Mouse (Mus musculus) CD4-positive naive resting alpha-beta T cell, adult 57 days (primary cell): ENCODE data around the gene Btbd6. TPM values are rescaled to one million over a fixed set of nuclear protein-coding genes. Genes with fewer than 3 reads are reported as not detected.

Experiments used
- total RNA-seq: library from RNA; stranded (reverse); gene quantifications from one replicate; pipeline ENCODE4 v1.2.4, GENCODE M21; 2023

Gene Btbd6
- 39.7 TPM for total RNA-seq

DNA sequence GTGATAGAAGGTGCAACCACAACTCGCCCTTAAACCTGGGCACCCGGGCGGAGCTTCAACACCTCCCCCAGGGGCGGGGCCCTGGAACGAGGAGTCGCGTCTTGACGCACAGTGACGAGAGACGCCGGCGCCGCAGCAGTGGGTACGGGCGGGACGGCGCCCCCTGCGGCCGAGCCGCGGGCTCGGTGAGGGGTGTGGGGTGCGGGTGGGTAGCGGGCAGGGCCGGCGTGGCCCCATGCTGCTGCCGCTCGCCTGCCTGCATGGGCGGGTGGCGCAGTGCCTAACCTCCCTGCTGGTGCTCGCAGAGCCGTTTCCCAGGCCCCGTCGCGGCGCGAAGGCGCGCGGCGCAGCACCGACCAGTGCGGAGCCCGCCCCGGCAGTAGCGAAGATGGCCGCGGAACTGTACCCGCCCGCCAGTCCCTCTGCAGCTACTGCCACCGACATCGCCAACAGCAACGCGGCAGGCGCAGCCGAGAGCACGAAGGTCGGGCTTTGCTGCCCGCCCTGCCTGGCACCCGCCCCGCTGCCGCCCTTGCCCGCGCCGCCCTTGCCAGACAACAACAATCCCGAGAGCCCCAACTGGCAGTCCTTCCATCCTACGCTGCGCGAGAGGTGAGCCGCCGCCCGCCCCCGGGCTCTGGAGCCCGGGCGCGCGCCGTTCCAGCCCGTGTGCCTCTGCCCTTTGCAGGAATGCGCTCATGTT, at the start of gene Btbd6:
TSS of gene Btbd6 (plus strand) at position 112 of the 703 bp plus-strand sequence.

DNA sequence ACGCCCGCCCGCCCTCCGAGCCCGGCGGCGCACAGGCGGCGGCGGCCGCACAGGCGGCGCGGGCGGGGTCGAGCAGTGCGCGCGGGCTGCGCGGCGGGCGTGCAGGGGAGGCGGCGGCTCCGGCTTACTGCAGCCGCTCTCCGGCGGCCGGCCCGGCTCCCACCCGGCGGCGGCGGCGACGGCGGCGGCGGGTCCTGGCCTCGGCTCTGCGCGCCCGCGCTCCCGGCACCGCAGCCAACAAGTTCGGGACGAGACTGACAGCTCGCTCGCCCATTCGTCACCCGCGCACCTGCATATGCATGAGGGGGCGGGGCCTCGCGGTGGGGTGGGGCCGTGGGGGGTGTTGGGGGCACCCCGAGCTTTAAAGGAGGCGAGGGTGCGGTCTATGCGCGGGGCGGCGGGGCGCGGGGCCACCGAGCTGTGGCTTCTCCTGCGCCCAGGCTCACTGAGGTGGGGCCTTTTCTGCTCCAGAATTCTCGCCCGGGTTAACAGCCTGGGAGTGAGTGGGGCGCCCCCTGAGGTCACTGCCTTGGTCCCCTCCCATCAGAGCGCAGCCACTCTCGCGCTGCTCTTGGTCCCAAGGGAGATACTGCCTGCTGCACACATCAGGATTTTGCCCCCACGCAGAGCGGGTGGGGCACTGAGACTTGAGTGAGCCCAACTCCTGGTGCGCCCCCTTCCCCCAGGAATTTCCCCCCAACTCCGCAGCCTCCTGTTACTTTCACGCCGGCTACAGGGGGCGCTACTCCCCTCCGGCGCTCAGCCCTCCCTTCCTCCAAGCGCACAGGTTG, 46.5 kb upstream of the Btbd6 start, which contains the start of gene Jag2:
TSS of gene Jag2 (minus strand) at position 215 of the 791 bp plus-strand sequence.

DNA sequence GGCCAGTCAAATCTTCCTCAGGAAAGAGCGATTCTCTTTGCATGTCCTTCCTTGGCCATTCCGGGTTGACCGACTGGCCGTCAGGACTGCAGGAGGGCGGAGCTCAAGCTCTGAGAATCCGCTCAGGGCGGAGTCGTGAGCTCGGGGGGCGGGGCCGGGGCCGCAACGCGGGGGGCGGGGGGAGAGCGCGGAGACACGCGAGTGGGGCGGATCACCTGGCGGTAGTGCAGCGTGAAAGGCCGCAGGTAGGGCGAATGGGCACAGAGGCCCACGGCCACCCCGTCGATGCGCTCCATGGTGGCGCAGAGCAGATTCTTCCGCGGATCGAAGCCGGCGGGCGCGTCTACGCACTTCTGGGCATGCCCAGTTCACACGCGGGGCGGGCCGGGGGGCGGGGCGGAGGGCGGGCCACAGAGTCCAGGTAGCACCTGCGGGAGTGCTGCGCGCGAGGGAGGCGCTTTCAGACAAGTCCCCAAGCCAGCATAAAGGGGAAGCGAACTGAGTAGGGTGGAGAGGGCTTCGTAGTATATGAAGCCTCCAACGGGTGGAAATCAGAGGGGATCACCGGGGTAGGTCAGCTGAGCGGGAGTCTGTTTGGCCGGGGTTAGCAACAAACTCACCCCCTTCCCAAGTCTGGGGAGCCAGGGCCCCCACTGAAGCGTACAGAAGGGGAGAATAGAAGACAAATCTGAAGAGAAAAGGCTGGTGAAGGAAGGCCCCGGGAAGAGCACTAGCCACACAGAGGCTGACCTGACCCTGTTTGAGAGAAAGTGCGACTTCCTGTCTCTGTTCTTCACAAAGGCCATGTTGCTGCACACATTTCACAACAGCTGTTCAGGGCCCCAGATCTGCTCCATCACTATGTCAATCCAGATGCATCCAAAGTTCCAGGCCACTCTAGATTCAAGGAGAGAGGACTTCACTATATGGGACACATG, 34.2 kb upstream of the Btbd6 start, which contains the start of gene Nudt14:
TSS of gene Nudt14 (minus strand) at position 349 of the 938 bp plus-strand sequence.

DNA sequence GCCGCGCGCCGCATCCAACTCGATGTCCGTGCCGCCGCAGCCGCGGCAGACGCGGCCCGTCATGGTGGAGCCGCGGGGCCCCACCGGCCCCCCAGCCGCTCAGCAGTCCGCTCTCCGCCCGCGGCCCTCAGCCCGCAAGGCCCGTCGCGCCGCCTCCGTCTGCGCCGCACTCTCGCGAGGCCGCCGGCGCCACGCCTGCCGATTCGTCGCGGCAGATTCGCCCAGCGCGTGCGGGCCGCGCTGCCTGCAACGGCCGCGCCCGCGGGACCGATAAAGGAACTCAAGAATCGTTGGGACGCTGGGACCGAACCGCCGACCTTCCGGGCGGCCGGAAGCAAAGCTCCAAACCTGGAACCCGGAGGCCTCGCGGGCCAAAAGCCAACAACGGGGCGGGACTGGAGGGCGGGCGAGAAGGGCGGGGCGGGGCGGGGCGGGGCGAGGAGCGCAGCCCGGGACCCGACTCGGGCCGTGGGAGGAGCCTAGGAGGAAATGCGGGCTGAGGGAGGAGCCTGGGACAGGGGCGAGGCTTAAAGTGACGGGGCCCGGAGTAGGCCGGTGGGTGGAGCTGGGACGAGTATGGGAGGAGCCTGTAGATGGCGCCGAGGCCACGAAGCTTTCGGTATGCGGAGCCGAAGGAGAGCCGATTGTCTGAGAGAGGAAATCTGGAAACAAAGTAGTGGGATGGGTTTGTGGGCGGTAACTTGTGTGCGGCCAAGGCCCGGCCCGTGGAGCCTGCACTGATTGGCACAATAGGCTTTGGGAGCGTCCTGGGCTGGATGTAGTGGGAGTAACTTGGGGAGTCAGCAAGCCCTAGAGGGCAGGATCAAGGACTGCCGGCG, 24.2 kb downstream of the Btbd6 start, which contains the start of gene Brf1:
TSS of gene Brf1 (minus strand) at position 411 of the 839 bp plus-strand sequence.

DNA sequence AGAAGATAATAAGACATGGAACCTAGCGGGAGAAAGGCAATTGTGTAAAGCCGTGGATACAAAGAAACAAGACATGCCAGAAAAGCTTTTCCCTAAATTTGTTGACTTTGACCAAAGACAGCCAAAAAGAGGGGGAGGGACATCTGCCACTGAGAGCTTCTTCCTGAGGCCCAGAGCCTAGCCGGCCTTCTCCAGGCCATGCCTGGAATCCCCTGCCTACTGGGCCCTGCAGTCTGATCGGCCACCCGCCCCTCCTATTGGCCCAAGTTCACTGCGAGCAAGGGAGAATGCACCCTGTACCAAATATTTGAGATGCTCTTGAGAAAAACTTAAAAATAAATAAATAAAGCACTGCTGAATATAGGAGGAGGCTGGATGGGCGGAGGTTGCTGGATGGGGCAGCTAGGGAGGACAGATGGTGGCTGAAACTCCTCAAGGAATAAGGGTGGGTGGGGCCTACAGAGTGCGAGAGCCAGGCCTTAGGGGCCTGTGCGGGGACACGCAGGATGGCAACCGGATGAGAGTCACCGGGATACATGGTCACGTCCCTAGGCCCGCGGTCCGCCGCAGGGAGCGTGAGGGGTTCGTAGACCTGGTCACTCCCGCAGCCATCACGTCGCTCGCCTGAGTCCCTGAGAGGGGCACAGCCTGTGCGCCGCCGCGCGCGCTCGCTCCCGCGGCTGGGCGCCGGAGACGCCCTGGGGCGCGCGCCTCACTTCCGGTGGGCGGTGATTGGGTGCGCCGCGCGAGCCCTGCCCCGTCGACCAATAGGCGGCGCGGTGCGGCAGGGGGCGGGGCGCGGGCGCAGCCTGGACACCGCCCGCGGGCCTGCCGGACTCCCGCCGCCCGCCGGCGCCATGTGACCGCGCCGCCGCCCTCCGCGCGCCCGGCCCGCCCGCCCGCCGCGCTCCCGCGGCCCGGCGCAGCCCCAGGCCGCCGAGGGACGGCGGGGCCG, 37.6 kb downstream of the Btbd6 start, which contains the start of gene Pacs2:
TSS of gene Pacs2 (plus strand) at position 905 of the 955 bp plus-strand sequence.

Other genes with a start within 250 kb of the Btbd6 start
- 16.8 TPM for gene Pld4, start 215.8 kb upstream of the Btbd6 start, total RNA-seq
- 1.8 TPM for gene Ahnak2, start 173.8 kb upstream of the Btbd6 start, total RNA-seq
- 0.30 TPM for gene Clba1, start 167.5 kb upstream of the Btbd6 start, total RNA-seq
- 36.2 TPM for gene Cdca4, start 147.1 kb upstream of the Btbd6 start, total RNA-seq
- gene Gpr132, start 108.3 kb upstream of the Btbd6 start, total RNA-seq: 397 TPM
- 5.4 TPM for gene Jag2, start 46.7 kb upstream of the Btbd6 start, total RNA-seq
- 30.9 TPM for gene Nudt14, start 34.4 kb upstream of the Btbd6 start, total RNA-seq
- 222 TPM for gene Brf1, start 24.2 kb downstream of the Btbd6 start, total RNA-seq
- gene Pacs2, start 38.0 kb downstream of the Btbd6 start, total RNA-seq: 77.9 TPM
- 2.0 TPM for gene Tex22, start 98.0 kb downstream of the Btbd6 start, total RNA-seq
- 93.8 TPM for gene Mta1, start 121.8 kb downstream of the Btbd6 start, total RNA-seq
- gene Crip2, start 163.8 kb downstream of the Btbd6 start, total RNA-seq: 17.6 TPM
- 1,079 TPM for gene Crip1, start 169.8 kb downstream of the Btbd6 start, total RNA-seq
- gene Tedc1, start 179.9 kb downstream of the Btbd6 start, total RNA-seq: 13.3 TPM
- not detected for gene Tmem121, start 209.4 kb downstream of the Btbd6 start, total RNA-seq